Mouse (Mus musculus): ENCODE results near the gene Ercc5.

Ercc5 gene

DNA sequence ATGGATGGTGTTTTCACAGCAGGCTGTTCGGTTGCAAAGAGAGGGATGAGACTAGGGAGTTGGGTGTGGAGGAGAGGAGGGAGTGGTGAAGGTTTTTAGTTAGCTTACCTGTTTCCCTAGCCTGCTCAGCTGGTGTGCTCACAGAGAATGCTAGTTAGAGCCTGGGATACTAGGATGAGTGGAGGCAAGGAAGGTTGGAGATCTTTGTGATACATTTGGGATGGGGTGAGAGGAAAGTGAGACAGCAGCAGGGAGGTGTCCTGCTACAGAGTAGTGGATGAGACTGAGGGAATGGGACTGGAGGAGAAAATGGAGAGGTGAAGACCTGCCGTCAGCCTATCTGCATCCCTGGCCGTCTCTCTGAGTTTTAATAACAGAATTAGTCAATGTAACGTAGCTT lies 25.1 kb downstream of the Ercc5 start:
- DNase-seq (ENCODE audit: inconsistent age in 2 of 2, low spot score in 1 of 2) = no peak

DNA sequence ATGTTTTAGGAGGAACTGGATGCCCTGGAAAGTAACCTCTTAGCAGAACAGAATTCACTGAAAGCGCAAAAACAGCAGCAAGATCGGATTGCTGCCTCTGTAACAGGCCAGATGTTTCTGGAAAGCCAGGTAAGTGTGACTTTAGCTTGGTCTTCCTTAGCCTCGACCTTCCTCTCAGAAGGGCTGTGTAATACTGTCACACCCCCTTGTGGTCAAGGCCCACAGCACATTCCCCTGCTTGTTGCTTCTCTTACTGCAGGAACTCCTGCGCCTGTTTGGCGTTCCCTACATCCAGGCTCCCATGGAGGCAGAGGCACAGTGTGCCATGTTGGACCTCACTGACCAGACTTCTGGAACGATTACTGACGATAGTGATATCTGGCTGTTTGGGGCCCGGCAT lies 26.4 kb downstream of the Ercc5 start:
- peak in 1 of 2 experiments; percentile 48 for DNase-seq (ENCODE audit: inconsistent age in 2 of 2, low spot score in 1 of 2)

DNA sequence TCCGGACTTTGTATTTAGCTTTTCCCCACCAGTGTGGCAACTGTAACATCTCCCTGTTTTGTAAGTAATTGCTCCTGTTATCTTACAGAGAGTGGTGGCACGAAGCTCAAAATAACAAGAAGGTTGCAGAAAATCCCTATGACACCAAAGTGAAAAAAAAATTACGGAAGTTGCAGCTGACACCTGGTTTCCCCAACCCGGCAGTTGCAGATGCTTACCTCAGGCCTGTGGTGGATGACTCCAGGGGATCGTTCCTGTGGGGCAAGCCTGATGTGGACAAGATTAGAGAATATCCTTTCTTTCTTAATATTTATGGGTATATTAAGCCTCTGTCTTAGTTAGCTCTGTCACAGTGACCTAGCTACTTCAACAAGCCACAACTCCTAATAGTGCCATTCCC lies 30.5 kb downstream of the Ercc5 start:
- DNase-seq (ENCODE audit: inconsistent age in 2 of 2, low spot score in 1 of 2) = no peak

DNA sequence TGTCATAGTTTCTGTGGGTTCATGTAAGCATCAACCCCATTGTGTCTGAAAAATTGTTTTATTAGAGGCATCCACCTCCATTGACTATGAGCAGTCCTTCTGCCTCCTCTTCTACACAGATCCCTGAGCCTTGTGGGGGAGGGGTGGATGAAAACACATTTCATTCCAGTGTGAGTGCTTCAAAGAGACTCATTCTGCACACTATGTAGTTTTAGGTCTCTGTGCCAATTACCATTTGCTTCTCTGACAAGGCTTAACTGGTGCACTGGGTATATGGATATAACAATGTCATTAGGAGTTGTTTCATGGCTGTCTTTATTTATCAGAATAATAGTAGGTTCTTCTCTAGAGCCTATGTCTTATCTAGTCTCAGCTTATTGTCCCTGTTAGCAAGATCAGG lies 38.9 kb downstream of the Ercc5 start:
- DNase-seq (ENCODE audit: inconsistent age in 2 of 2, low spot score in 1 of 2) = peak in 1 of 2 experiments; percentile 32

DNA sequence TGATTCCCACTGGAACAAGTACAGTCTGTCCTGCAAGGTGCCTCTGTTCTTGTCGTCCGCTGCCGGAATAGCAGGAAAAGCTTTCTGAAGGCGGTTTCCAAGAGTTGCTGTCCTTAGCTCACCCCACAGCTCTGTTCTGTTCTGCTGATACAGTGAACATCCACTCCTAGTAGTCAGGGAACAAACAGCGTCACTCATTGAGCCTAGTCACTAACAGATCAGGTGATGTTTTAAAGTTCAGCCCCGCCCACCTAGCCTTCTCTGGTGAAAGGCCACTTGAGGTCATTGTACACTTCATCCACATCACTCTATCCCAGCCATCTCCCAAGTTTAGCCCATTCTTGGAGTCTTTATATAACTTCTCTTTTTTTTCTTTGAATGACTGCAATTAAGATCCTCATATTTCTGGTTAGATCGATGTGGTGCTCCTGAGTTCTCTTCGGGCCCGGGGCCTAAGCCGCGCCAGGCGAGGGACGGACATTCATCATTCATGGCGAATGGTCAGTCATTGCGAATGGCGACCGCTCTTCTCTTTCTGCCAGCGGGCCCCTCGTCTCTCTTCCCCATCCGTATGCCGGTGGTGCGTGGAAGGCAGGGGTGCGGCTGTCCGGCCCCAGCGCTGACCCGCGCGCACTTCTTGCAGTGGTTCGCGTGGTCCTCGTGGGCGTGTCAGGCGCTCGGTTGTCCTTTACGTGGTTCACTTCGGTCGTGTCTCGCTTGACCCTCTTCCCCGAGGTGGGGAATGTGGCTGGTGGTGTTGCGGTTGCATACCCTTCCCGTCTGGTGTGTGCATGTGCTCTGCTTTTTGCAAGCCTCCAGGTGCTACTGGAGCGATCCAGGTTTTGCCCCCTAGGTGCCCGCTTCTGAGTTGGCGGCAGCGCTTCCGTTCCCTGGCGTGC lies 51.0 kb downstream of the Ercc5 start:
- peak; percentile 32 to 61 for DNase-seq (ENCODE audit: inconsistent age in 2 of 2, low spot score in 1 of 2)

DNA sequence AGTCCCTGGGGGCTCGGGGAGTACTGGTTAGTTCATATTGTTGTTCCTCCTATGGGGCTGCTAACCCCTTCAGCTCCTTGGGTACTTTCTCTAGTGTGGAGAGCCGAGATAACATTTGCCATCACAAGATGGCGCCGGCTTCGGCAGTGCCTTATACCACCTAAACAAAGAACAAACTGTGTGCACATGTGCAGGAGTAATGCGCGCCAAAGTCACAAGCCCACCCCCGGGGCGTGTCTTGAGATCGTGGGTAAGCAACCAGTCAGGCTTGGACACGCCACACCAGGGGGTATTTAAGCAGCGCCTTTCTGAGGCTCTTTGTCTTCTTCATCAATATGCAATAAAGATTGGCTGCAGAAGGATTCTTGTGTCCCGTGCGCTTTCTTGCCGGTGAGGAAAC lies 55.3 kb downstream of the Ercc5 start:
- no peak for DNase-seq (ENCODE audit: inconsistent age in 2 of 2, low spot score in 1 of 2)

GRCm38 (mm10) chr1:44214443-44214842 lies 66.9 kb downstream of the Ercc5 start:
- DNase-seq (ENCODE audit: inconsistent age in 2 of 2, low spot score in 1 of 2) = no peak

DNA sequence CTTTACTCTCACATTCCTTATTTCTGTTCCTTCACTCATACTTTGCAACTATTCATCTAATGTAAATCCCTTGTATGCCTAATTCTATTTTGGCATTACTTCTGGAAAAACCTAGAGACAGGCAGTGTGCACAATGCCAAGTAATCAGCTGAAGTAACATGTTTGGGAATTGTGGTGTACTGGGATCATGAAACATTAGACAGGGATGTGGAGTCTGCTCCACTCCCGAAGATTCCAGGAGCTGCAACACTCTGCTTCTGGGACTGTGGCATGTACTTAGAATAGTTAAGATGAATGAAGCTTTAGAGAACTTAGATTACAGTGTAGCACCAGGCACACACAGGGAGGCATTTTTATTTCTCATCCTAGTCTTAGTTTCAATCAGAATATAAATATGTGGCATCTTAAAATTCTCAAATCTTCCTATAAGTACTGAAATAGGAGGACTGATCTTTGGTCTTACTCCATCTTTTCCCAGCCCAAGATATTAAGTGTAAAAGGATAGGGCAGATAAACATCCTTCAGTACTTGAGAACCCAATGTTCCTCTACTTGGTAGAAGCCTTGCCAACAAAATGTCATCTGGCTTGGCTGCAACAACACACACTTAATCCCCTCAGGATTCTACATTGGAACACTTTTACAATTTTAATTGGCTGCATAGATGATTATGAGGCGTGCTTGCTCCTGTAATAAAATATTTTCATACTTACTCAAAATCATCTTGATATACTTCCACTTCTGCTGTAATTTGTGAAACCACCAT lies 69.0 kb downstream of the Ercc5 start:
- no peak for DNase-seq (ENCODE audit: inconsistent age in 2 of 2, low spot score in 1 of 2)

- no peak for DNase-seq (ENCODE audit: inconsistent age in 2 of 2, low spot score in 1 of 2)
Measured at GRCm38 (mm10) chr1:44217118-44217517, 69.6 kb downstream of the Ercc5 start.

DNA sequence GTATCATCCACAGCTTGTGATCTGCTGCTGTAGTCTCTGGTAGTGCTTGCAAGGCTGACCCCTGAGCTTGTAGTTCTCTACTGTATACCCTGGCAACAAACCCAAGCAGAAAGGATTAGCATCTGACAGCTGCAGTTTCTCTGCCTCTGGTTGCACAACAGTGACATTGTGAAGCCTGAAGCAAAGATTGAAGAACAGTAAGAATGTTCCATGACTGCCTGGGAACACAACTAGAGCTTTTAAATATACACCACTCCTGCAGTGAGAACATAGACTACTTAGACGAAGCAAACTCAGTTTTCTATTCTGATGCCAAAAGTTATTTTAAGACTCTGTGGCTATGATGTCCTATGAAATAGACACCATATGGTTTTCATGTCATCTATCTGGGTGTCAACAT lies 71.3 kb downstream of the Ercc5 start, which contains the start of gene Mettl21e:
TSS of gene Mettl21e (minus strand) at position 86 of the 400 bp plus-strand sequence.
- DNase-seq (ENCODE audit: inconsistent age in 2 of 2, low spot score in 1 of 2) = peak in 1 of 2 experiments; percentile 31

- DNase-seq (ENCODE audit: inconsistent age in 2 of 2, low spot score in 1 of 2) = peak; percentile 16 to 85
Measured at GRCm38 (mm10) chr1:44229044-44229443, 81.5 kb downstream of the Ercc5 start.

Measured in adrenal gland, adult (tissue).